Mouse (Mus musculus) gastrocnemius, postnatal 25 days (tissue): Measurements from ENCODE around the gene E130114P18Rik. TPM values are rescaled to one million over a fixed set of nuclear protein-coding genes. Genes with fewer than 3 reads are reported as not detected.
A peak's percentile ranks its signal among the peaks of the same experiment; 100 is the strongest.

Source experiments
- DNase-seq: peaks from one replicate; pipeline ENCODE4 v3.0.0; 2022
- total RNA-seq, 2 experiments: library from RNA; stranded (reverse); gene quantifications; 1 replicate in 1 of 2; 2 replicates in 1 of 2; pipeline ENCODE4 v1.2.3; 2021

The E130114P18Rik gene
- total RNA-seq, 2 experiments from 2014 or later, result 0.41 TPM; not detected in 1

DNA sequence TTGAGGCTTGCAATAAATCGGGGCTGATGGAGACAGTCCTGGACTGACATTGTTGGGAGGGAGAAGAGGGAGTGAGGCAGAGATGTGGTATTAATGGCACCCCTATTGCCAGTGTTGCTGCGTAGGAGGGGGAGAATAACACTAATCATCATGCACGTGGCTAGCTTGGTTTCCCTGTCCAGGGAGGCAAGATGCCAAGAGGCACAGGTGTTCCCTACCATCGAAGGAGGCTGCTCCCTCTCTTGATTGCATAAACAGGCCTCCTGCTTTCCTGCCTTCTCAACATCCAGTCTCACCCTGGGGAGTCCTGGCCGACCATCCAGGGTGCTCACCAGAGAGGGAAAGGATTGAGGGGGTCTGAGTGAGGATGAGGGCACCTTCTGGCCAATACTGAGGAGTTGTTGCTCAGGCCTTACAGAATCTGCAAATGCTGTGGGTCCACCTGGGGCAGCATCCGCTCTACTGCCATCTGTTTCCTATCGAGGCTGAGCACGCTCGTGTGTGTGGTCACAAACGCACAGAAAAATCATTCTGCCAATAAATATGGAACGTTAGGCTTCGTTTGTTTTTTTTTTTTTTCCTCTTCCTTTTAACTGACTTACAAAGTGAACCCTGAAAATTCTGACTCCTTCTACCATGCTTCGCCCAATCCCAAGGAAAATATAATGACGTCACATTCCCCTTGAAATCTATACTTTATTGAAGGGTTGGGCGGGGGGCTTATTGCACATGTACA lies 130.0 kb downstream of the E130114P18Rik start:
- no peak for DNase-seq

DNA sequence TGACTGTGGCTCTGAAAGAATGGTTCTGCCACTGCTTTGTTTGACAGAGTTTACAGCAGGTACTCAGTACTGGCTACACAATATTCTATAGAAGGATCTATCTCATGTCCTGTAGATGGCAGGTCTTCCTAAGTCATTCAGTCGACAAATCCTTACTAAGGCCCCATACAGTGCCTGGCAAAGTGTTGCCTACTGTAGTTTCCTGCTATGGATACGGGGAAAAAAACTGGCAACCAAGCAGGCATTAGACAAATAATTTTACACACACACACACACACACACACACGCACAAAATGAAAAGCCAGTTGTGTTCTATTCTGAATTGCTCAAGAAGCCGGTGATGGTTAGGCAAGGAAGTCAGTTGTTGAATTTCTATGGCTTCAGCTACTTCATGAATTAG lies 130.6 kb downstream of the E130114P18Rik start:
- no peak for DNase-seq

DNA sequence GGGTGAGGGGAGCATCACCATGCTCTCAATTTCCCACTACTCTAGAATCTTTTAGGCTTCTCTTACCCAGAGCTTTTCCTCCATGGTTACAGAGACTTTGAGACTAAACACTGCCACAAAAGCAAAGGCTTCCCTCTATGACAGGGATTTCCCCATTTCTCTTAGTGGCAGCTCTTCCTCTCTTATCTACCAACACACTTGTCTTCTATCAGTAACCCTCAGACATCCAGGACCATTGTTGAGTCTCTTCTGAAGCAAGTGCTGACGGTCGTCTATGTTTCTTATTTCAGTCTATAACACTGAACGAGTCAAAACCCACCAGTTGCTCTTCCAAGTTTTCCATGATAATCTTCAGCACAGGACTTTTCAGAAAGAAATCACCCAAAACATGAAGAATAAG lies 137.5 kb downstream of the E130114P18Rik start:
- DNase-seq, result no peak

DNA sequence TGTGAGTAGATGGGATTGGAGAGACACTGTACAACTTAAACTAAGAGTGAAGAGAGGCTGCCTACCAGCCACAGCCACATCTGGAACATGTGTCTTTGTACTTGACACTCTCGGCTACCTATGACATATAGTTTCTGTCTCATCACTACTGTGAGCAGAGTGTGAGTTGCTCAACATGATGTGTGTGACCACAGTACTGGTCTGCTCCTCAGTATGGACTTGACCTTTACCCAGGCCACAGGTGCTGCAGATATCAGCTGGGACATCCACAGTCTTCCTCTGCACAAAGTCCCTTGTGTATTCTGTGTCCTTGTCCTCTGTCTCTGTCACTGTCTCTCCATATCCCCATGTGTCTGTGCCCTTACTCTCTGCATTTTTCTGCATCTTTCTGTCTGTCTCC lies 141.3 kb downstream of the E130114P18Rik start:
- DNase-seq, result no peak

DNA sequence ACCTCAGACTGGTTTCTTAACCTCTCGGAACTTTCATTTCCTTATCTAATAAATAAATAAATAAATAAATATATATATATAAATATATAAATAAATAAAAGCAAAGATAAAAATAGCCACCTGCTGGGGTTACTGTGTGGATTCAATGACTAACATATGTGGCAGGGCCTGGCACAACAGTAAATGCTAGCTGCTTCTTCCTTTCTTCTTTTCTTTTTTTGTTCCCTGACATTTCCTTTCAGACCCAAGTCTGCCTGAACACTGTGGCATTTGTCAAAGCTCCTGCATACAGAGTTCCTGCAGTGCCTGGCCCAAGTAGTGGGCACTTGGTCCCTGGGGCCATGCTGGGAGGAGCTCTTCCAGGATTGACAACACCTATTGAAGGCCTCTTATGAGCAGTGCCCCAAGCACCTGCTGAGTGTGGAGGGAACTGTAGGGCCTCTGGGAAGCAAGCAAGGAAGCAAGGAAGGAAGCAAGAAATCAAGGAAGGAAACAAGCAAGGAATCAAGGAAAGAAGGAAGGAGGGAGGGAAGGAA lies 142.1 kb downstream of the E130114P18Rik start:
- no peak for DNase-seq

DNA sequence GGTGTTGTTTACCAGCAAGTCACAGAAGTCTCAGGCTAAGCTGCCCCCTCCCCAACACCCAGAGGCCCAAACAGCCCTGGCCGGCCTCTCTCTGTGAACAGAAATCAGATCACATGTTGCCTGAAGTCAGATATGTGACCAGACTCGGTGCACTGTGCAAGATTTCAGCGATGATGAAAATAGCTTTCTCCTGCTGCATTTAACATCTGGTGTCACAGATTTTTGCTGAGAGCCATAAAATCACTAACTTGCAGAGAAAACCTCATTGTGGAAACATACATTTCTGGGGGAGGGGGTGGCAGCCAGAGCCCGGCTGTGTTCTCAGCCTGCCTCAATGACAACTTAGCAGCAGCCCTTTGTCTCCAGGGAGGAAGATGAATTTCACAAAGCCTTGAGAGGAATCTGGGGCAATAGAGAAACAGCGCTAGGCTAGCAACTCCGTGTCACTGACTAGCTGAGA lies 142.6 kb downstream of the E130114P18Rik start:
- DNase-seq, result no peak

DNA sequence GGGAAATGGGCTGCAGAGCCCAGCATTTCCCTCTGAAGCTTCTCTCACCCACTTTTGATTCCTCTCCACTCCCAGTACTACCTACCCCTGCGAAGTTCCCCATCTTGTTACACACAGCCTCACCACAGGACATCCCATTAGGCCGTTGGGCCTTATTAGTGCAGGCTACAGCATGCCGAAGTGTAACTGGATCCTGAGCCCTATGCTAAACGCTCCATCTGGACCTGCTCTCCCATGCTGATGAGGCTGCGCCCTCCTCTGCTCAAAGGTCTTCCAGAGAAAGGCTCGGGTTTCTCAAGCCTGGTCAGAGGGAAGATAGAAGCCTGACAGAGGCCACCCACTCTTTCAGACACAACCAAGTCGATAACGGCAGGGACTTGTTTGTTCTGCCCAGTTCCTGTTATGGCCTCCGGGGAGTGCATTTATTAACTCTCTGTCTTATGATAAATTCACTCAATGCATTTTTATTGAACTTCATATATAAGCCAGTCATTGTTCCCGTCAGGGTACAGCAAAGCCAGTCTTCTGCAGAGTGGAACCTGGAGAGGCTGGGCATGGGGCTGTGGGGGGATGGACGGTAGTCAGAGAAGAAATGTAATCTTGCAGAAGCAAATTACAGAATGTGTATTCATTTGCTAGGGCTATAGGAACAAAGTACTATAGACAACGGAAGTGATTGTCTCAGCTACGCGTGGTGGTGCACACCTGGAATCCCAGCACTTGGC lies 148.8 kb downstream of the E130114P18Rik start:
- DNase-seq, result no peak

DNA sequence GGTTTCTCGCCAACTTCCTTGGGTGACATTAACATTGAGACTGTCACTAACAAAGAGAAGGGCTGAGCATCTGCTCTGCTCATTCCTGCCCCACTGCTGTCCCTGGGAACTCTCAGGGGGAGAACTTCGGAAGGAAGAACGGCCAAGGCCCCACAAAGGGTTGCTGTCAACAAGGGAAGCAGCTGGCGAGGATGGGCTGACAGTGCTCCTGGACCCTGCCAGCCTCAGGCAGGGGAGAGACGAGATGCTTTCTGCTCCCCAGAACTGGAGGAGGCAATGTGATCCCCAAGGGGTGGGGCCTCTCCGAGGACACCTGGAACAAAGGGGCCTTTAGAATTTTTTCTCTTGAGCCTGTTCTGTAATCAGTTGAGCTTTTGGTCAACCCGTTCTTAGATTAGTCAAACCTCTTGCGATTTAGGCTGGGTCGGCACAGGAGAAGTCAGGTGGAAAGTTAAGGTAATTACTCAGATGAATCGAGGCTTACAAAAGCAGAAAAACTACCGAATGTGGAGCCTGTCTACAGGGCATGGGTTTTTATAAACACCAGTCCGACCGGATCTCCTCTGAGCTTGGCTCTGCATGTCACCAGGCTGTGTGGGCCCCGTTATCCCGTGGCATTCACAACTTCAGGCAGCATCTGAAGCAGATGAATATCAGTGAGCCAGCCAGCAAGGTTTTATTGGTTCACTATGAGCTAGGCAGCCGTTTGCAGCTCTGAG lies 151.7 kb downstream of the E130114P18Rik start:
- no peak for DNase-seq

DNA sequence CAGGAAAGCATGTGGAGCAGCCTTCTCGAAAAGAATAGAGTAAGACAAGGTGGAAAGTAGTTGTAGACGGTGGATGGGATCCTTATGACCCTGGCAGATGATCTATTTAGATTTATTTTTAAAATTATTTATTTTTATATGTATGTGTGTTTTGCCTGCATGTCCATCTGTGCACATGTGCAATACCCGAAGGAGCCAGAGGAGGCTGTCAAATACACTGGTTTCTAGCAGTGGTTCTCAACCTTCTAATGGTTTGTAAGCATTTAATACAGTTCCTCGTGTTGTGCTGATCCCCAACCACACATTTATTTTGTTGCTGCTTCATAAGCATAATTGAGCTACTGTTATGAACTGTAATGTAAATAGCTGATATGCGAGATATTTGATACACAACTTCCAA lies 154.7 kb downstream of the E130114P18Rik start:
- no peak for DNase-seq

DNA sequence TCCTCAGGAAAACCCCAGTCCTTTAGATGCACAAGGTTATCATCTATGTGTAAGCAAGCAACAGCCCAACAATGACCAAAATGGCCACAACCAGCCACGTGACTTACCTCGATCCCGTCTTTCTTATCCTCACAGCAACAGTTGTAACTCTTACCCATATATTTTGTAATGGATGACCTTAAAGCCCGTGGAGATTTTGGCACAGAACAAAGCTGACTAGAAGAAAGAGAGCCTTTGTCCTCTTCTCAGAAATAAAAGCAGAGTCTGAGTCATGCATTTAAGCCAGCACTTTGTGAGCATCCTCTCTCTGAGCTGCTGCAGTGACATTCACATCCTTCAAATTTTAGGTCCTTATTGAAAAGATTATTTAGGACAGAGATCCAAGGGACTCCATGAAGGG lies 156.1 kb downstream of the E130114P18Rik start:
- no peak for DNase-seq

DNA sequence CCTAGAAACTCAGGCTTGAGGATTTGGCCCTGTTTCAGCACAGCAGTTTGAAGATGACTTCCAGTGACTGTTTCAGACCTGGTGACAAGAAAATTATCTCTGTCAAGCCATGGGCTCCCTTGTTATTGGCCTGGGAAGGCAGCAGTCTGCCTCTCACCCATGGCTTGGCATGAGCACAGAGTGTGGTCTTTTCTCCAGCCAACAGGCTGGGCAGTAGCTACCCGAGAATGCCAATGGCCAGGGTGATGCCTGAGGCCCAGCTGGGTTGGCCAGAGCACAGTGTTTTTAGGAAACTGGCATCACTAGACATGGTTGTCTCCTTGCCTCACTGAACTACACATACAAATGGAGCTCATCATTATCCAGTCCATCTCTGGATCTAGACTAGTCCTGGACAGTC lies 157.5 kb downstream of the E130114P18Rik start:
- DNase-seq, result peak; percentile 44

DNA sequence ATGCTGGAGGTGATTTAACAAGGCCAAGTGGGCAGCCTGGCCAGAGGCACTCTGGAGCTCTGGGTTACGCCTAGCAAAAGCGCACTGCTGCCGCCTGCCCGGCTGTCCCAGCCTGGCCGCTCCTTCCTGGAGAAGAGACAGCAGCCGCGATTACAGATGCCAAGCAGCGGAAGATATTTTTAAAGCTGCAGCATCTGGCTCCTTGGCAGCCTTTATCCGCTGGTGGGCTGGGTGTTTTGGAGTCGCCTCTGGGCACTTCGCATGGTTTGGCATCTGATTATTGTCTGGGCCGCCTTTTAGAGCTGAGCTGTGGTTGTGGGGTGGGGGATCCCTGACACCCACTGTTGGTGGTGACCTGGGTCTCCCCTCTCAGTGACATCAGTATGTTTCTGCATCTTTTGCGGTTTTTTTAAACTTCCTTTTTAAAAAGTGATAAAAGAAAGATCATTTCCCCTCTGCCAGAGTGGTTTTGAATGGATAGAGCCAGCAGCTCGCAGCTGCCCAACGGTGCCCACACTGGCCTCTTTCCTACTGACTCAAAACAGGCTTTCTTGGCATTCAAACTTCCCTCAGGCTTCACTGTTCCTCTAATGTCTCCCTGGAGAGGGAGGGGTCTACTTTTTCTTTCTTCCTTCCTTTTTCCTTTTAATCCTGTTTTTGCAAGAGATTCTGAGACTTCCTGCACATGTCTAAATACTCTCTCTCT lies 159.1 kb downstream of the E130114P18Rik start:
- DNase-seq, result peak; percentile 64

DNA sequence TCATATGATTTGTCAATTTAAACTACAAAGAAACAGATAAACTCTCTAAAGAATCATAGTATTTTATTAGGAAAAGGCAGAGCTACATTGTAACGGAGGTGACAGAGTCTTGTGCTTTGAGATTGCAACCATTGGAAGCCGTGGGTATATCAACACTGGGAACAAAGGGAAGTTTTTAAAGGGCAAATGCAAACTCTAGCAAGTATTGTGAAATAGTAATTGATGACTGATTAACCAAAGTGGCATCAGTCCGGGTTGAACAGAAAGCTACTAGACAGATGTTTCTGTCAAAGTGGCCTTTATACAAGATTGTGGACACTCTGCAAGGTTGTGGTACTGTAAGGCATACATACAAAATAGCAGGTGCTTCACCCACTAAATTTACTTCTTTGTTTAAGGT lies 162.8 kb downstream of the E130114P18Rik start:
- DNase-seq, result no peak

DNA sequence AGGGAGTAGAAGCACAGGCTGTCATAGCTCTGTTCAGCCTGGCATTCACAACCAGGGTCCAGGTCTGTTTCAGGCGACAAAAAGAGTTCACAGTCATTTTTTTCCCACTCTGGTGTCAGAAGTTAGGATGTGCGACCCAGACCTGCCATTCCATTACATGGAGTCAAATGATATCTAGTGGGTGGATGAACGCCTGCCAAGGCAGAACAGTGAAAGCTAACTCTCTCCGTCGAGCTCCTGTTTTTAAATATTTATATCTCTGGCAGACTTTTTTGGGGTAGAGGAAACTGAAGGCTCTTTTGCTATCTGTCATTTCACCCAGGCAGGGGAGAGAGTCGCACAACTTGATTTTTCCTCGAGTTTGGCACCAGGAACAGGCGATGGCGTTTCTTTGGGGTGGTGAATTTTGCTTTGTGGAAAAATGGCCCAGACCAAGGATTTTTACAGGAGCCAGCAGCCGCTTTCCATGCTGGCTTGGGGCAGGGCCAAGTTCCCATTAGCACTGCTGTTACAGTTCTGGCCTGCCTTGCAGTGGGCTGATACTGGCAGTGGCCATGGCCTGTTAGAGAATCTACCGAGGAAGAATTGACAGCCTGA lies 166.5 kb downstream of the E130114P18Rik start:
- DNase-seq, result peak; percentile 64

DNA sequence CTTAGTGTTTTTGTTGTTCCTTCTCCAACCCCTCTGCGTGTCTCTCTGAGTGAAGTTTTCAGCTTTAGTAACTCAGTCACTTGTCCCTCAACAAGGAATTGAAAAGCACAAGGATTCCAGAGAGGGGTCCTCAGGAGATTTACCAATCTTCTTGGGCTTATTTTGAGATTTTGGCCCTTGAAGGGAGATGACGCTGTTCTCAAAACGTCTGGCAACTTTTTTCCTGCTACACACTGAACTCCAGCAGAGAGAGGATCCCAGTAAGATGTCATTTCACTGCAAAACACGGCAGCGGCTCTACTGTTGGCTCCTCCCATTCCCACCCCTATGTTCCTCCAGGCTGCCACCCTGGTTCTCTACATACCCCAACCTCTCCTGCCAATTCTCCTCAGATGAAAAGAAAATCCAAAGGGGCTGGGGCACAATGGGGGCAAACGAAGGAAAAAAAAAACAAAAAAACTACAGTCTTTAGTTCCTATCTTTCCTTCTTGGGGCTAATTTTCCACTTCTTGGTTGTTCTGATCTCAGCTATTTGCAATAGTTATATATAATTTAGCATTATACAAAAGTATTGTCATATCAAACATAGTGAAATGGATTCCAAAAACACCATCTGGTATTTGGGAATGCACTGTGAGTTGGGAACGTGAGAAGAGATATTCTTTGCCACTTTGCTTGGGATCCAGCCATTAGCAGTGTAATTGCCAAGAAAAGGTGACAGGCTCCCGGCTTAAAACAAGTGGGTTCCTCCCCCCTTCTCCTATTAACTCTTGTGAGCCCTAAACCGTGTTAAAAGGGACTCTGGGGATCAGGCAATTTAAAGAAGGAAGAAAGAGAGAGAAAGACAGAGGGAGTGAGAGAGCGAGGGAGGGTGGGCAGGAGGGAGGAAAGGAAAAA lies 167.8 kb downstream of the E130114P18Rik start:
- DNase-seq, result no peak

DNA sequence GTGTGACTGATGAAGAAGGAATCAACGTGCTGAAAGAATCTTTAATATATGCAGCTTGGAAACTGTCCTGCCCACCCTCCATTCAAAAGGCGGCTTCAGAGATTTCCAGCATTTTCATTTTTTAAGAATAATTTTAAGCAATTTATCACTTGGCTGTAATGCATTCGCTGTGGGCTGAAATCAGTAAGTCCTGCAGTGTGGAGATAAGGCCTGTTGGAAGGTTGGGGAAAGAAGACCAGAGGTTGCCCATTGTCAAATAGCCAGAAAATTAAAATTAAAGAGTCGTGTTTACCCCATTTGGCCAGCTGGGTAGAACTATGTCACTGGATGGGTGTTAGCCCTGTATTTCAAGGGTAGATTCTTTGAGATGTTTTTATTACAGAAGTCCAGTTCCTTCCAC lies 168.5 kb downstream of the E130114P18Rik start:
- no peak for DNase-seq

DNA sequence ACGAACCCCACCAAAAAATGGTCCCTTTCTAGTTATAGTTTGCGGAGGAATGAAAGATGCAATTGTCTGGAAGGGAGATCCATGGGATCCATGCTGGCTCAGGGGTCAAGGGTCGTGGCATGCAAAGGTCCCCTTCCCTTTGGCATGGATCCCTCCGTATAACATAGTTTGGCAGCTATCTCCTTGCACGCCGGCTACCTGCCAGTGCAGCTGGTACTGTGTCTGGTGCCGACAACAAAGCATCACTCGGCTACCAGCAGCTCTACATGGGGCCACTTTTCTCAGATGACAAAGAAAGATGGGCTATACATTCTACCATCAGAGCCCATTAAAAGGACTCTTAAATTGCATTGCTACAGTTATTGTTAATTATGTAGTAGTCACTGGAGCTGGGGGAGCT lies 169.2 kb downstream of the E130114P18Rik start:
- no peak for DNase-seq

DNA sequence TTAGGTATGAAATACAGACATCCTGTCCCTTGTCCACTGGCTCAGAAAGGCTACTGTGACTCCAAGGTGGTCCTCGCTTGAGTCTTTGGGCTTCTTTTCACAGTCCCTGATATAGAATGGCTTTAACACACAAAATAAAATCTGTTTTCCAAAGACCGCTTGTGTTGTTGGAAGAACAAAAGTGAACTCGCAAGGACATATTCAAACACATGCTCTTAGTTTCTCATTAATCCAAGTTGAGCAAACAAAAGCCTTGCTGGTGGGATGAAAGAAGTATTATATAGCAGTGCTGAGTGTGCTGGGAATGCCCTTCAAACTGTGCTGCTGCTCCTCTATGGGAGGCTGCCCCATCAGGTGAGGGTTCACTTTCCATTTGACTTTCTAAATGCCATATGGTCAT lies 169.7 kb downstream of the E130114P18Rik start:
- DNase-seq, result no peak

DNA sequence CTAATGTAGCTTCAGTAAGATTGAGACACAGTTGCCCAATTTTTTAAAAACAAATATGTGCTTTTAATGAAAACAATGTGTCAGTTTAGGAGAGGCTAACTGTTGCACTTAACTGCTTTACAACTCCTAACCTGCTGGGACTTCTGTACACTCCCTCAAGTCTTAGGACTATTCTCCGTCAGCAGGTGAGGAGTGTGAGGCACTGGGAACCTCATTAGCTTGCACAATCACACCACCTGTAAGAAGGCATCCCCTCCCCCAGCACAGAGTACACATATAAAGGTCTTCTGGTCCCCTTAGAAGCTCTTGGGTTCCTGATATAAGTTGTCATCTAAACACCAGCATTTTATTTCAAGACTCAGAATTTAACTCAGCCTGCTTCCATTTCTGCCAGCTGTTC lies 170.7 kb downstream of the E130114P18Rik start:
- DNase-seq, result no peak

DNA sequence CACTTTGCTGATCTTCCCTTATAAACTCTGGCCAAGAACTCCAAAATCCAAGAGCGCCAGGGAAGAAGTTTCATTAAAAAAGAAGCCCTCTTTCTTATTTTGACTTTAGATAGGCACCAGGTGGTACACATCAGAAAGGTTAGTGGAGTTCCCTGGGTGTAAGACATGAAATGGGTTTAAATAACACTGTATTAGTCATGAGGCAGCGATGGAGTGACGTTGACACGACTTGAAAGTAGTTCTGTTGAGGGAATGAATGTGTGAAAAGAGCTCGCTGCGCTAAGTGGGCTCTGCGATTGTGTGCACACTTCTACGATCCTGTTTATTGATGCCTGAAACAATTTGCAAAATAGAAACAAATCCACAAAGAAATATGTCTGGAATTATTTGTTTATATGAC lies 171.4 kb downstream of the E130114P18Rik start:
- DNase-seq, result no peak

DNA sequence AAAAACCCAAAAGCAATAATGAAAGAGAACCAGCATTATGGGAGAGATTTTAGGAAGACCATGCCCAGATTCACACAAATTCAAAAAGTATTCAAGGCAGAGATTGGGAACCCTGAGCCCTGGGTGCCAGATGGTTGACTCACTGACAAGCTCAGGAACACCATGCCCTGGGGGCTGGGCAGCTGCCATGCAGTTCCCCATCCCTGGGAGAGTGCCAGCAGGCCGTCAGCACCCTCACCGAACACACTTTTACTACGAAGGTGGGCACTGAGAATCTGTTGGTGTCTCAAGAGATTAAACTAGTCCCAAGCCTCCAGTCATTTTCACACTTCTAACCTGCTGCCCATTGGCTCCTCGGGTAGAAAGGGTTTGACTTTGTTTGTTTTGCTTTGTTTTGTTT lies 175.3 kb downstream of the E130114P18Rik start:
- DNase-seq, result no peak
